Mouse (Mus musculus): Measurements from ENCODE around the gene Kif16b.

DNA sequence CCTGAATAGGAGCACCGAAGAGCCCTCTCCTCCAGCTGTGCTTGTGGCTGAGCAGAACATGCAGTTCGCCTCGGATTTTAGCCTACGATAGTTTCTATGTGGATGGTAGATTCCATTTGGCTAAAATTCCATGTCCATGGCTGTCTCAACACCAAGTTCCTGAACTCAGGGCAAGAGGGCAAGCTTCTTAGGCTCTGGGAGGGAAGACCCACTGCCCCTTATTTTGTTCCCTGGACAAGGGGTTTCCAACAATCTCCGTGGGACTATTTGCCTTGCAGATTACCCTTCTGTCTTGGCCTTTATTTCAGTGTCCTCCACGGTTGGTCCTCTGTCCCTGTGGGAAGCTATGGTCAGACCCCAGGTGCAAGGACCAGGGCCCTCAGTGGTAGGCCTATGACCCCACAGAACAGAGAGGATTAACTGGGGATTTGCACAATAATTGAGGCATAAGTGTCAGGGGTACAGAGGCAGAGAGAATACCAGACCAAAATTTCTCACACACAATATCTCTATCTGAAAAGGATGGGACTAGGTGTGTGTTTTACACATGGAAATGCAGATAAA is 267.3 kb downstream of the Kif16b start:
- TF ChIP-seq ZC3H11A (IDR thresholded peaks at IDR 0.05; ENCODE audit: borderline replicate concordance, low read depth, low read length) (no peak), HCFC1 (IDR thresholded peaks at IDR 0.05; ENCODE audit: borderline replicate concordance, insufficient read depth, low read length) (no peak), CHD2 (IDR thresholded peaks at IDR 0.05; ENCODE audit: low read depth, low read length) (no peak), ZNF384 (IDR thresholded peaks at IDR 0.05; ENCODE audit: low read depth, low read length) (no peak), MAFK (IDR thresholded peaks at IDR 0.05; ENCODE audit: insufficient read depth, low read depth, low read length) (no peak)
